Mouse (Mus musculus): ENCODE measurements around the gene Lcp1.

Lcp1 gene

DNA sequence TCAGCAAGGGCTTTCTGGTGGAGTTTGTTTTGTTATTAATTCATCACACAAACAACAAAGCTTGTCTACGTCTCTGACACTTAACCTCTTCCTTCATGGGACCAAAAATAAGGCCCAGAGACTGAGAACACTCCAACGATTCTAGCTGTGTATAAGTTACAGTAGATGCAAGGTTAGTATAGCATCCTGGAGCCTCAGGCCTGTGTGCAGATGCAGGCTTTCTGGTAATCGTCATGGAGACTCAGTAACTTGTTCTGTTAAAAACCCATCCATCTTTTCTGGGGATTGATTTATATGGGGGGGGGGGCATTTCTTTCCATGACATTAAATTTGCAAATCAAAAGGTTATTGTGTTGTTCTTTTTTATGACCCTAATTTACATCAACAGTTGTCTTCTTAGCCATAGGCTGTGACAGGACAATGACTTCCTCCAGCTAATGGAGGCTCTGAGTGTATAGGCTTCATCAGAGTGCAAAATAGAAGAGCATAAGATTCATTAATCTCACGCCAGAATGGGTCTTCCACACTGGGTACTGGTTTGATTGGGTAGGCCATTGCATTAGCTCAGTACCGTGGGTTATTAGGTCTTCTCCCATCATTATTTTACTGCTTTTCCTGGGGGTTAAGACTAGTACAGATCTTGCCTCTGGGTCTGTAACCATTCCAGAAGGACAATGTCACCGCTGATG is 74.6 kb downstream of the Lcp1 start:
- no peak for DNase-seq (ENCODE audit: low spot score)

GRCm38 (mm10) chr14:75206307-75206706 is 75.4 kb downstream of the Lcp1 start:
- no peak for DNase-seq (ENCODE audit: low spot score)

- DNase-seq (ENCODE audit: low spot score): no peak
Measured at GRCm38 (mm10) chr14:75208572-75209151, 77.8 kb downstream of the Lcp1 start.

- no peak for DNase-seq (ENCODE audit: low spot score)
Measured at GRCm38 (mm10) chr14:75213752-75214151, 82.9 kb downstream of the Lcp1 start.

DNA sequence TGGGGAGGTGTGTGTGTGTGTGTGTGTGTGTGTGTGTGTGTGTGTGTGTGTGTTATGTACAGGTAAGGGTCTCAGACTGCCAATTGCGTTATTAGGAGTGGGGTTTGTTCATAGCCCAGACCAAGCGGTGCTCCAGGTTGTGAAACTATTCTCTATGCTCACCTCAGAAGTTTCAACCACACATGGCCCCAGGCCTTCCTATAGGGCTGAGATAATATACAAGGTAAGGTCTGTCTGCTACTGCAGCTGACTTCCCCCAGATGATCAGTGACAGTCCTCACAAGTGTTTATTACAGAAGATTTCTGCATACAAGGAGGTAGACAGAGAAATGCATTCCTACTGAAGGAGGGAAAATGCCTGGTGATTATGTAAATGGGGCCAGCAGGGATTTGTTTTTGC is 87.9 kb downstream of the Lcp1 start:
- DNase-seq (ENCODE audit: low spot score): no peak

DNA sequence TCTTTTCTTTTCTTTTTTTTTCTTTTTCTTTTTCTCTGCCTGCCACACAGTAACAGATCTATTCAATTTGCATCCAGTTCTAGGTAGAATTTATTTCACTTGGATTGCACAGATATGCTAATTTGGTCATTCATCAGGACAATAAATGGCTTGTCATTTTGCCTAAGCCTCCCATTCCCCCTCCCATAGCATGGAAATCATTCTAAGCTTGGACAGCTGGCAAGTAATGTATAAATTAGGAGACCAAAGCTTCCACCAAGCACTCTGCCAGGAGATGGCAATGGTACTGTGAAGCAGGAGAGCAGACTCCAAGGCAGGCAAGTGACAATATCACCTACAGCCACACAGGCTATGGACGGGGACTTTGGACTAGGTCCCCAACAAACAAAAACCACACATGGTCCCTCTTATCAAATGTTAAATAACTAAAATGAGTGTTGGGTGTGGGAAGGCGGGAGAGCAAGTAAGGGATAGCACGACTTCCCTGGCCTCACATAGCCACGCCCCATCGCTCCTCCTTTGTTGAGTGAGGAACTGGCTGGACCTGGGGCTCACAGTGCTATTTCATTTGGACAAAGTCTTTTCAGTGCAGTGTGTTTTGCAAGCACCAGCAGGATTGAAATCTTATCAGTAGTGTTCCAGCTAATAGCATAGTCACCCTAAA is 88.5 kb downstream of the Lcp1 start:
- no peak for DNase-seq (ENCODE audit: low spot score)

GRCm38 (mm10) chr14:75222386-75222785 is 91.5 kb downstream of the Lcp1 start:
- no peak for DNase-seq (ENCODE audit: low spot score)

- no peak for DNase-seq (ENCODE audit: low spot score)
Measured at GRCm38 (mm10) chr14:75227453-75228084, 96.7 kb downstream of the Lcp1 start.

DNA sequence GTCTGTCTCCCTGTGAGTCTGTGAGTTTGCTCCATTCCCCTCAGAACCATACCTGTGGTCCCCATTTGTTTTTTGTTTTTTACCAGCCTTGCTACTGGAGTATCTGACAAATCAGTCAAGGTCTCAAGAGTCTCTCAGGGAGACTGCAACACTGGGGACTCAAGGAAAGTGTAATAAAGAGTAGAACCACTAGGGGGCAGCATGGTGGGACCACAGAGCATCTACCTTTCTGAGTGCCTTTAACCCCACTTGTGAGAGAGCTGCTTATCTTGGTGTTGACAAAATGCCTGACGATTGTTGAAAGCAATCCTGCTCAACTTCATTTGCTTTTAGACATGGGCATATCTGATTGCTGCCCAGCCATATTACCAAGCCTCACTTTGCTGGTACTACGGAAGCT is 98.9 kb downstream of the Lcp1 start:
- DNase-seq (ENCODE audit: low spot score): peak; percentile 49

DNA sequence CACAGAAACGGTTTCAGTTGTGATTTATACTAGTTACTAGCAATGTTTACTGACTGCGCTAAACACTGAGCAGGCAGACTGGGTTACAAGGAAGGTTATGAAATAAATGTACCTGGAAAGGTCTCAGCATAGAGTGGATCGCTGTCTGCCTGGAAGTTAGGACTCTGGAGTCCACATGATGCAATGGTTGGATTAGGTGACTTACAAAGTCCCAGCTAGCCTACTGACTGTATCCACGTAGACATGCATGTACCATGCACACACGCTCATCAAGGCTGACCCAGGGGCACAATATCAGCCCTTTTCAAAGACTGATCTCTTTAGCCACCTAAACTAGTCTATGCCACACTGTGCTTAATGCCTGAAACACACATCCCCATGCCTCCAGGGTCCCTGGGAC is 102.2 kb downstream of the Lcp1 start:
- DNase-seq (ENCODE audit: low spot score): no peak

- no peak for DNase-seq (ENCODE audit: low spot score)
Measured at GRCm38 (mm10) chr14:75235552-75235951, 104.7 kb downstream of the Lcp1 start.

- DNase-seq (ENCODE audit: low spot score): peak; percentile 36
Measured at GRCm38 (mm10) chr14:75235955-75236635, 105.2 kb downstream of the Lcp1 start.

DNA sequence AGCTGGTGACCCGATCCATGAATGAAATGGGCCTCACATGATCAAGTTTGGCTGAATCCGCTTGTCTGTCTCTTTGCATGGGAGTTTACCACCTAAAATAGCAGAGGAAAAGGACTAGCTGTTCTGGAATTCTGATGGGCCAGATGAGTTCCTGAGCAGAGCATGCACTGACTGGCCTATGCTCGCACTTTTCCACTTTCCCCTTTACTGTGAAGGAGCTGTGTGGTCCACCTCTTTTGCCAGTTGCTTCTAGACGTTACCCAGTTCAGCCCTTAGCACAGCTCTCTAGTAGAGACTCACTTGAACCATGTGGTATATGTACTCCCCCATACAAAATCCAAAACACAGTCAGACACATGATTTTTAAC is 105.7 kb downstream of the Lcp1 start:
- DNase-seq (ENCODE audit: low spot score): no peak

DNA sequence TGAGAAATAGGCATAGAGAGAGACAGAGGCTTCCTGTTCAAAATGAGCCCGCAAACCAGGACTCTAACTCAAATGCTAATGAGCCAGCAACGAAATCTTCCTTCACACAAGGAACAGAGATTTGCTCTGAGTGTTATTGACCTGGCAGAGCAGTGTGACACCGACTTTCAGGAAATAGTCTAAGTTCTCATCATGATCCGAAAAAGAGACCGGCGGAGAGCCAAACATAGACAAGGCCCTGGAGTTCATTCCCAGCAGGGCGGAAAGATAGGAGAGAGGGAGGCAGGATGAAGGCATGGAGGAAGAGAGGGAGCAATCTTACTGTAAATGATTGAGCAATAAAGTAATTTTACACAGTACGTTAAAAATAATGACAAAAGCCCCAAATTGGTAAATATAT is 106.2 kb downstream of the Lcp1 start:
- DNase-seq (ENCODE audit: low spot score): no peak

GRCm38 (mm10) chr14:75238054-75238692 is 107.3 kb downstream of the Lcp1 start:
- DNase-seq (ENCODE audit: low spot score): no peak

- no peak for DNase-seq (ENCODE audit: low spot score)
Measured at GRCm38 (mm10) chr14:75242087-75242486, 111.2 kb downstream of the Lcp1 start, which contains the start of gene Cpb2. TSS of gene Cpb2 (plus strand) at chr14:75242287.

GRCm38 (mm10) chr14:75246024-75247000 is 115.4 kb downstream of the Lcp1 start:
- no peak for DNase-seq (ENCODE audit: low spot score)

DNA sequence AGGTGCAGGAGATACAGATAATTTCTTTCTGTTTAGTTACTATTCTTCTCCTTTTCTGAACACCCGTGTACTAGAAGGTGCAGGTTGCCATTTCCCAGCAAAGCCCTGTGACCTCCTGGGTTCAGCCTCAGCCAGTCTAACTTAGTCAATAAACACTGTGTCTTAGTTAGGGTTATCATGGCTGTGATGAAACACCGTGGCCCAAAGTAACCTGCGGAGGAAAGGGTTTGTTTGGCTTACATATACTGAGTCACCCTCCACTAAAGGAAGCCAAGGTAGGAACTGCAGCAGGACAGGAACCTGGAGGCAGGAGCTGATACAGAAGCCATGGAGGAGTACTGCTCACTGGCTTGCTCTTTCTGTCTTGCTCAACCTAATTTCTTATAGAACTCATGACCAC is 119.5 kb downstream of the Lcp1 start:
- no peak for DNase-seq (ENCODE audit: low spot score)

GRCm38 (mm10) chr14:75256521-75256920 is 125.6 kb downstream of the Lcp1 start:
- DNase-seq (ENCODE audit: low spot score): no peak

DNA sequence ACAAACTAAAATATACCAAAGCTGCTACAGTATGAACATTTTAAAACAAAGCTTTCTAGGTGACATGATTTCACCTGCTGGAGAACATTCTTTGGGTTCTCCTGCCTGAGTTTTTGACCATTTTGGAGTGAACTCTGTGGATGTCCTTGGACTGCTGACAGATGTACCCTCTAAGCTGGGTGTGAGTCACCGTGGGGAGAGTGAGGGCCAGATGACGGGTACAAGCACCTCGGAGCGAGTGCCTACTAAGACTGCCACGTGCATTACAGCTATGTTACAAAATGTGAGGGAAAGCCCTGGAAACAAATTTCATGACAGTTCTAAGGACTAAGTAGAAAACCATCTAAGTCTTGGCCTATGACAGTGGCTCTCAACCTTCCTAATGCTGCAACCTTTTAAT is 138.6 kb downstream of the Lcp1 start:
- DNase-seq (ENCODE audit: low spot score): no peak

- no peak for DNase-seq (ENCODE audit: low spot score)
Measured at GRCm38 (mm10) chr14:75279716-75280115, 148.8 kb downstream of the Lcp1 start.

Measured in layer of hippocampus, adult 11-12 months (tissue).